Mouse (Mus musculus) heart, embryonic 14.5 days (tissue): ENCODE data around the gene Spem1. TPM values are rescaled to one million over a fixed set of nuclear protein-coding genes. Genes with fewer than 3 reads are reported as not detected.

Source experiments
- ATAC-seq: fragments of 200-750 bp; cut with Nextera tagmentation; 2 replicates; pipeline ENCODE4 v1.8.0; 2017; ENCODE audit warnings: low read depth, moderate TSS enrichment; ENCODE audit not compliant: insufficient number of reproducible peaks, insufficient read depth, low FRiP score
- H3K27ac ChIP-seq, 2 experiments: fragments of 200-500 bp in 1 of 2; fragments of 300-500 bp in 1 of 2; sonication (generic) in 1 of 2; replicated peaks in 1 of 2; 2 replicates each; pipeline ENCODE4 v1.5.1; 2012 to 2014; ENCODE audit warnings: low read depth in 2 of 2, low read length in 2 of 2, control low read depth in 1 of 2, mild to moderate bottlenecking in 1 of 2, mixed read lengths in 1 of 2; ENCODE audit not compliant: control insufficient read depth in 1 of 2, insufficient read depth in 1 of 2
- H3K27me3 ChIP-seq: fragments of 300-500 bp; sonication (generic); 2 replicates; pipeline ENCODE4 v1.6.1; 2014; ENCODE audit warnings: mild to moderate bottlenecking, low read length, control low read depth; ENCODE audit not compliant: control insufficient read depth, insufficient read depth
- H3K36me3 ChIP-seq: fragments of 300-500 bp; sonication (generic); 2 replicates; pipeline ENCODE4 v1.6.1; 2014; ENCODE audit warnings: mild to moderate bottlenecking, control low read depth, low read length, mixed read lengths; ENCODE audit not compliant: control insufficient read depth, insufficient read depth
- H3K4me1 ChIP-seq, 2 experiments: fragments of 200-500 bp in 1 of 2; fragments of 300-500 bp in 1 of 2; sonication (generic) in 1 of 2; 2 replicates each; pipeline ENCODE4 v1.6.1; 2012 to 2014; ENCODE audit warnings: low read length in 2 of 2, control low read depth in 1 of 2, mixed read lengths in 1 of 2; ENCODE audit not compliant: control insufficient read depth in 2 of 2, insufficient read depth in 2 of 2
- H3K4me2 ChIP-seq: fragments of 300-500 bp; sonication (generic); 2 replicates; pipeline ENCODE4 v1.6.1; 2014; ENCODE audit warnings: mild to moderate bottlenecking, low read length
- H3K4me3 ChIP-seq, 2 experiments: fragments of 200-500 bp in 1 of 2; fragments of 300-500 bp in 1 of 2; sonication (generic) in 1 of 2; 2 replicates each; pipeline ENCODE4 v1.5.1; 2012 to 2014; ENCODE audit warnings: low read length in 2 of 2, mild to moderate bottlenecking in 2 of 2, control low read depth in 1 of 2, low read depth in 1 of 2, moderate library complexity in 1 of 2; ENCODE audit not compliant: control insufficient read depth in 1 of 2, insufficient read depth in 1 of 2
- H3K9ac ChIP-seq: fragments of 300-500 bp; sonication (generic); 2 replicates; pipeline ENCODE4 v1.6.1; 2014; ENCODE audit warnings: mild to moderate bottlenecking, low read length
- H3K9me3 ChIP-seq: fragments of 300-500 bp; sonication (generic); 2 replicates; pipeline ENCODE4 v1.6.1; 2016; ENCODE audit warnings: low read length, control low read depth; ENCODE audit not compliant: control insufficient read depth
- WGBS: fragments of 180-500 bp; shearing (Covaris S2); extraction: QIAGEN DNeasy Blood & Tissue Kit; methylation state at CpG from one replicate; pipeline ENCODE4 v1.1.7; 2014; 5-methylcytosine and 5-hydroxymethylcytosine counted together
- polyA plus RNA-seq: library from polyadenylated mRNA; unstranded; fragments of >200 nt; fragmentation: Nextera tagmentation; extraction: Ambion mirVana; gene quantifications from 2 replicates; pipeline ENCODE4 v1.2.1, GENCODE M21; 2014

Gene Spem1
- polyA plus RNA-seq, 1 experiment from 2014 or later = not detected

DNA sequence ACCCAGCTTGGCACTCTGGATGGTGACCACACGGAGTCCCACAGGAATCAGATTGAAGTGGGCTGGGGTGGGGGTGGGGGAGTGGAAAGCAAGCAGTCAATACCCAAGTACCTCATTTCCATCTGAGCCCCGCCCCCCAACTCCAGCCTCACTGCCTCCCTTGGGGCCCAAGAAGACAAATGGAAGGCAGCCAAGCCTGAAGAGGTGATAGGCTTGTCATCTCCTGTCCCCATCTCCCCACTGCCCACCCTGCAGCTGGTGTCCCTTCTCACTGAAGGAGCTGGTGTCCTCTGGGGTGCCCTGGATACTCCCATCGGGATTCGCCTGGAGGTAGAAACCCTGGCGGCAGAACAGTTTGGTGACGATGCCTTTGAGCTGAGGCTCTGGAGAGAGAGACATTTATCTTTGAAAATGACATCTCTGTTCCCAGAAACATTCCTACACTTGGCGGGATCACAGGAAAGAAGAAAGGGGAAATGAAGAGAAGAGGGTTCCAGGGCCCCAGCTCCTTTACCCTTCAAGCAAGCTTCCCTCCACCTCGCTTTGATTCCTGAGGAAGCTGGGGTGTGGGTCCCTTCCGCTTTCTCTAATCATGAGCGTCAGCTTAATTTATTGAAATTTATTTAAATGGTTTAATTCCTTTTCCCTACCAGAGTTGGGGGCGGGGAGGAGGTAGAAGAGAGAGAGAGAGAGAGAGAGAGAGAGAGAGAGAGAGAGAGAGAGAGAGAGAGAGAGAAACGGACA is 22.4 kb downstream of the Spem1 start:
- Histone ChIP-seq H3K27me3 (peaks cover 15% of the 10 kb centered on the region), H3K27ac (no peak overlapping the region), H3K4me3 (peak overlapping the region; percentile 46 to 51; a peak in 3 of 4 replicates), H3K4me1 (peaks cover 22 to 54% of the 10 kb centered on the region in 2 experiments), H3K9me3 (no peaks in the 10 kb centered on the region), H3K4me2 (peak overlapping the region; percentile 95), H3K9ac (peak overlapping the region; percentile 69), H3K36me3 (no peaks in the 10 kb centered on the region)
- WGBS = 37% methylated on average over 11 of the region's 12 CpGs
- no peak for ATAC-seq

DNA sequence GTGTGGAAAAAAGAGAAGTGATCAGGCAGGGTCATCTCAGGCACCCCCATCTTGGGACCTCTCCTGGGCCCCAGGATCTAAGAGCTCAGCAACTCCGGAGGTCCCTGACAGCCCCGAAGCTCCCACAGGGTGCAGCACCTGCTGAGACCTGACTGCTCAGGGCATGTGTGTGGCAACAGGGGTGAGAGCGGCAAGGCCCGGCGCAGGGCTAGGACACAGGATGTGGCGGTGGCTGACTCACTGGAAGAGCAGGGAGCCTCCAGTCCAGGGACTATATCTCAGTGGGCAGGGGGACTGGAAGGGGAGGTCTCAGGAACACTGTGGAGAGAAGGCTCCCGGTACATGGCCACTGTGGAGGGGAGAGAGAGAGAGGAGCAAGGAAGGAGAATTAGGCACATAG is 24.1 kb downstream of the Spem1 start:
- H3K36me3 ChIP-seq = no peaks in the 10 kb centered on the region
- ATAC-seq = no peak
- H3K4me3 ChIP-seq = no peak overlapping the region
- H3K27ac ChIP-seq = no peak overlapping the region
- WGBS = 69% methylated on average over 7 of the region's 7 CpGs
- peaks cover 12 to 43% of the 10 kb centered on the region in 2 experiments; a peak in 3 of 4 replicates for H3K4me1 ChIP-seq
- no peaks in the 10 kb centered on the region for H3K9me3 ChIP-seq
- no peak overlapping the region for H3K4me2 ChIP-seq
- no peak overlapping the region for H3K9ac ChIP-seq
- peaks cover 15% of the 10 kb centered on the region for H3K27me3 ChIP-seq

DNA sequence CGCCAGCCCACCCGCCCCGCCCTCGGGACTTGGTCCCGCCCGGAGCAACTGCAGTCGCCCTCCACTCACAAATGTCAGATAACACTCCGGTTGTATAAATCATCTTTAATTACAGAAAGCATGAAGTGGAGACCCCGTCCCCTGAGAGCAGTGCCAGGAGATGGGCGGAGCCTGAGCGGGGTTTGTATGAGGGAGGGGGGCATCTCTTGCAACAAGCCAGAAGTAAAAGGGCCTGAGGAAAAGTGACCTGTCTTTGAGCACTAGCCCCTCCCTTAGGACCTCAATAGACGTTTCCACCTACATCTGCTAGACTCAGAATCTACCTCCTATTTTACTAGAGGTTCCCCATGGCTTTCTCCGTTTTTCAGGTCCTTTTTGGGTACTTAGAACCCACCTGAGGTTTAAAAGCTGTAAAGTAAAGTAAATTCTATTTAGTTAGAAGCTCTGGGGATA is 26.0 kb downstream of the Spem1 start:
- peak overlapping the region; percentile 96 for H3K4me2 ChIP-seq
- no peaks in the 10 kb centered on the region for H3K9me3 ChIP-seq
- H3K9ac ChIP-seq = peak overlapping the region; percentile 73
- peak overlapping the region; percentile 59 to 61 for H3K4me3 ChIP-seq
- H3K4me1 ChIP-seq = peaks cover 12 to 28% of the 10 kb centered on the region in 2 experiments; a peak in 3 of 4 replicates
- no peak for ATAC-seq
- peak overlapping the region in 1 of 2 experiments; percentile 58; a peak in 1 of 4 replicates for H3K27ac ChIP-seq
- WGBS = 5% methylated on average over 13 of the region's 13 CpGs
- peaks cover 8% of the 10 kb centered on the region; the same call in 1 of the 2 replicates for H3K27me3 ChIP-seq
- H3K36me3 ChIP-seq = no peaks in the 10 kb centered on the region

DNA sequence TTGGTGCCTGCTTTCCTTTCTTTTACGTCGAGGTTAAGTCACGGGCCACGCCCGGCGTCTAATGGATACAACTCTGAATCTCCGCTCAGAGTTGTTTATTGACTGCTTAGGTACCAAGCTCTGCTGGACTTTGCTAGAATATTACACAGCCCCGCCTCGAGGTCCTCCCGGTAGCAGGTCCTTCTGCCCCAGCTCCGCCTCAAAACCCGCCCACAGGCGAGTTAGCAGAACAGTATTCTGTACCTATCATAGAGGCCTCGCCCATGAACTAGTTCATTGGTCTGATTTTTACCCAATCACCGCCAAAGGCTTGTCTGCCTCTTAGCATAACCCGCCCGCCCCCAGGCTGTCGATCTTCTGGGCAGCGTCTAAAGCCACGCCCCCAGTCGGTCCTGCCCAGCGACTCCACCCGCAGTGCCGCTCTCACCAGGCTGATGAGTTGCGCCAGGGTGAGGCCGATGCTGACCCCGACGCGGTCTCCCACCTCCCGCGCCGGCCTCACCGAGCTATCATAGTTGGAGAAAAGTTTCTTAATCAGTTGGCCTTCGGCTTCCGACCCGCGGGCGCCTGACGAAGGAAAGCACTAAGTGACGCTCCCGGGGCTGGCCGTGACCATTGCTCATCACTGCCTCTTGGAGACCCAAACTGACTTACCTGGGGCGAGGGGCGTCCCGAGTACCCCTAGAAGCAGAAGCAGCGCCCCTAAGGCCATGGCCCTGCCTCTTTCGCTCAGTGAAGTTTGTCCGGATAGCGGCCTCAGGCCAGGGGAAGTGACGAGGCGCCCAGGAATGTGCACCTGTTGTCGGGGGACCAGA is 26.6 kb downstream of the Spem1 start, which contains the start of gene Chrnb1:
Chrnb1 (minus strand) TSS at position 776 of the 815 bp plus-strand sequence.
- Histone ChIP-seq H3K27ac (peak within 1 kb of the TSS; percentile 46 to 58), H3K4me1 (peaks cover 12 to 22% of the 10 kb centered on the region in 2 experiments; a peak in 3 of 4 replicates), H3K9ac (peak within 1 kb of the TSS; percentile 73), H3K36me3 (no peaks in the 10 kb centered on the region), H3K4me3 (peak within 1 kb of the TSS; percentile 59 to 61), H3K27me3 (peaks cover 8% of the 10 kb centered on the region; the same call in 1 of the 2 replicates), H3K9me3 (no peaks in the 10 kb centered on the region), H3K4me2 (peak within 1 kb of the TSS; percentile 96)
- ATAC-seq = peak; percentile 95
- 2% methylated on average over 52 of the region's 52 CpGs for WGBS

DNA sequence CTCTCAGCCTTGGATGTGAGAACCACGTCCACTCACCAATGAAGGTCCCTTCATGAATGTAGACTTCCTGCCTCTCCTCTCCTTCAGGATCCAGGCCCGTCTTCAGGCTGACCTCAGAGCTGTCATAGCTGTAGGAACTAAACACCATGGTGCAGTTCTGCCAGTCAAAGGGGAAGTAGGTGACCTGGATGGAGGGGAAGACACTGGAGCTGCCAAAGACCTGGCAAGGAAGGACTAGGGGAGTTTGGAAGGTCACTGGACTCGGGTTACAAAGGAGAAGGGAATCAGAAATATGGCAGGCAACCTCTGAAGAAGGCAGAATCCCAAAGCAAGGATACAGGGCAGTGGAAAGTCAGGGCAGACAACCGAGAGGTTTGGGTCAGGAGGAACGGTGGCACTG is 28.6 kb downstream of the Spem1 start:
- 73% methylated on average over 5 of the region's 5 CpGs for WGBS
- Histone ChIP-seq H3K4me1 (peaks cover 6 to 7% of the 10 kb centered on the region in 2 experiments; a peak in 2 of 4 replicates), H3K4me2 (no peak overlapping the region), H3K9ac (no peak overlapping the region), H3K4me3 (no peak overlapping the region), H3K36me3 (no peaks in the 10 kb centered on the region), H3K27ac (no peak overlapping the region), H3K27me3 (peaks cover 8% of the 10 kb centered on the region; the same call in 1 of the 2 replicates), H3K9me3 (no peaks in the 10 kb centered on the region)
- no peak for ATAC-seq

DNA sequence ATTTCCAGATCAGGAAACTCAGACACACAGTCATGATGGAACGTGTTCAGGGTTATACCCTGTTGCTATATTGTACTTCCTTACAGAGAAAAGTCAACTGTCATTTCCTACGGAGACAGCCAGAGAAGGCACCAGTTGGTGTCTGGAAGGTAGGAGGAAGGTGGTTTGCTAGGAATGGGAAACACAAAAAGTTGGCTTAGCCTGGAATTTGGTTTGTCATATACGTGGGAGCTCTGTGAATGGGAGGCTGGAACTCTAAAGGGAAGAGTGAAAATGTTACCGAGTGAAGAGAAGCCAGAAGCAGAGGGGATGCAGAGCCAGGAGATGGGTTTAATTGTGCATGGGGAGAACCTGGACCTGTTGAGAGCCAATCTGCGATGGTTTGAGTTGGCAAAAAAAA is 30.6 kb downstream of the Spem1 start:
- no peak overlapping the region for H3K4me2 ChIP-seq
- H3K4me3 ChIP-seq = no peak overlapping the region
- H3K4me1 ChIP-seq = peaks cover 6 to 7% of the 10 kb centered on the region in 2 experiments; a peak in 2 of 4 replicates
- no peak for ATAC-seq
- H3K36me3 ChIP-seq = no peaks in the 10 kb centered on the region
- no peak overlapping the region for H3K27ac ChIP-seq
- H3K9ac ChIP-seq = no peak overlapping the region
- H3K9me3 ChIP-seq = no peaks in the 10 kb centered on the region
- 63% methylated on average over 5 of the region's 5 CpGs for WGBS
- peaks cover 3% of the 10 kb centered on the region; the same call in 1 of the 2 replicates for H3K27me3 ChIP-seq

DNA sequence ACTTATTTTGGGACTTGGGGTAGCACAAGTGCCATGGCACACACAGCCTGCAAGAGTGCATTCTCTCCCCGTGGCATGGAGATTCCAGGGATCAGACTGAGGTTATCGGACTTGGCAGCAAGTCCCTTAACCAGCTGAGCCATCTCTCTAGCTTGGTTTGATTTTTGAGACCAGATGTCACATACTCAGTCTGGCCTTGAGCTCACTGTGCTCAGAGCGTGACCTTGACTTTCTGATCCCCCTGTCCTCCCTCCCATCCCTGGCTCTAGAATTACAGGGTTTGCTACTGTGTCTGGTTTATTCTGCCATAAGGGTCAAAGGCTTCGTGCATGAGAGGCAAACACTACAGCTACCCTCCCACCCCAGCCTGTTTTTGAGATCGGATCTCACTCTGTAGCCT is 32.5 kb downstream of the Spem1 start:
- 59% methylated on average over 5 of the region's 5 CpGs for WGBS
- no peaks in the 10 kb centered on the region for H3K9me3 ChIP-seq
- H3K36me3 ChIP-seq = no peaks in the 10 kb centered on the region
- no peak overlapping the region for H3K4me2 ChIP-seq
- H3K9ac ChIP-seq = no peak overlapping the region
- no peak for ATAC-seq
- H3K4me3 ChIP-seq = no peak overlapping the region
- no peak overlapping the region for H3K27ac ChIP-seq
- H3K4me1 ChIP-seq = peaks cover 7% of the 10 kb centered on the region in 2 experiments; a peak in 2 of 4 replicates
- H3K27me3 ChIP-seq = no peaks in the 10 kb centered on the region
